Mouse (Mus musculus): ENCODE measurements at regions not wholly inside any gene's neighbourhood (a gene's known extent, or its start where the extent isn't known, plus 50 kb on each side); places are given as distances from the start of the nearest gene placed in this dataset.
A peak's percentile ranks its signal among the peaks of the same experiment; 100 is the strongest.

- no peak for TF ChIP-seq CTCF (conservative IDR thresholded peaks at IDR 0.05; ENCODE audit: insufficient read depth, insufficient read length, low read depth, low read length)
- no peak for TF ChIP-seq POLR2A (IDR thresholded peaks at IDR 0.05; ENCODE audit: low read depth, low read length)
- H3K4me3 ChIP-seq (ENCODE audit: insufficient read depth, low read depth, low read length) = no peak overlapping the region
- no peaks in the 10 kb centered on the region for H3K27me3 ChIP-seq (replicated peaks; ENCODE audit: control insufficient read depth, insufficient read depth, low read length)
- no peaks in the 10 kb centered on the region for H3K4me1 ChIP-seq (ENCODE audit: control insufficient read depth, insufficient read depth, low read length)
- H3K27ac ChIP-seq (ENCODE audit: insufficient read depth, low read depth, low read length) = peak overlapping the region; percentile 67
- DNase-seq = peak; percentile 64
- WGBS = 67% methylated on average over 4 of the region's 4 CpGs
- no peaks in the 10 kb centered on the region for H3K36me3 ChIP-seq (ENCODE audit: control insufficient read depth, insufficient read depth, low read length)
Measured at GRCm38 (mm10) chr1:138343451-138343850, 69.9 kb downstream of the Atp6v1g3 start.

- no peak for DNase-seq
- no peaks in the 10 kb centered on the region for H3K27me3 ChIP-seq (replicated peaks; ENCODE audit: control insufficient read depth, insufficient read depth, low read length)
Measured at GRCm38 (mm10) chr1:138344920-138345319, 71.4 kb downstream of the Atp6v1g3 start.

GRCm38 (mm10) chr1:138345992-138346391 lies 72.5 kb downstream of the Atp6v1g3 start:
- no peak for DNase-seq
- Histone ChIP-seq H3K27ac (ENCODE audit: insufficient read depth, low read depth, low read length) (no peak overlapping the region), H3K4me1 (ENCODE audit: control insufficient read depth, insufficient read depth, low read length) (no peaks in the 10 kb centered on the region), H3K4me3 (ENCODE audit: insufficient read depth, low read depth, low read length) (no peak overlapping the region), H3K27me3 (replicated peaks; ENCODE audit: control insufficient read depth, insufficient read depth, low read length) (no peaks in the 10 kb centered on the region), H3K36me3 (ENCODE audit: control insufficient read depth, insufficient read depth, low read length) (no peaks in the 10 kb centered on the region)
- TF ChIP-seq CTCF (conservative IDR thresholded peaks at IDR 0.05; ENCODE audit: insufficient read depth, insufficient read length, low read depth, low read length) (no peak), POLR2A (IDR thresholded peaks at IDR 0.05; ENCODE audit: low read depth, low read length) (no peak)
- WGBS = 41% methylated on average over 10 of the region's 10 CpGs

More at GRCm38 (mm10) chr1:138344920-138345319, 71.4 kb downstream of the Atp6v1g3 start:
- no peaks in the 10 kb centered on the region for H3K4me1 ChIP-seq (ENCODE audit: control insufficient read depth, insufficient read depth, low read length)
- H3K36me3 ChIP-seq (ENCODE audit: control insufficient read depth, insufficient read depth, low read length) = no peaks in the 10 kb centered on the region
- no peak overlapping the region for H3K27ac ChIP-seq (ENCODE audit: insufficient read depth, low read depth, low read length)
- H3K4me3 ChIP-seq (ENCODE audit: insufficient read depth, low read depth, low read length) = no peak overlapping the region
- TF ChIP-seq CTCF (conservative IDR thresholded peaks at IDR 0.05; ENCODE audit: insufficient read depth, insufficient read length, low read depth, low read length) = no peak
- no peak for TF ChIP-seq POLR2A (IDR thresholded peaks at IDR 0.05; ENCODE audit: low read depth, low read length)
- 85% methylated on average over 4 of the region's 4 CpGs for WGBS

GRCm38 (mm10) chr1:138346904-138347303 lies 73.4 kb downstream of the Atp6v1g3 start:
- peak overlapping the region; percentile 66; the same call in 1 of the 2 replicates for H3K27ac ChIP-seq (ENCODE audit: insufficient read depth, low read depth, low read length)
- H3K4me1 ChIP-seq (ENCODE audit: control insufficient read depth, insufficient read depth, low read length) = no peaks in the 10 kb centered on the region
- WGBS = 49% methylated on average over 5 of the region's 5 CpGs
- H3K4me3 ChIP-seq (ENCODE audit: insufficient read depth, low read depth, low read length) = no peak overlapping the region
- H3K36me3 ChIP-seq (ENCODE audit: control insufficient read depth, insufficient read depth, low read length) = no peaks in the 10 kb centered on the region
- H3K27me3 ChIP-seq (replicated peaks; ENCODE audit: control insufficient read depth, insufficient read depth, low read length) = no peaks in the 10 kb centered on the region
- TF ChIP-seq CTCF (conservative IDR thresholded peaks at IDR 0.05; ENCODE audit: insufficient read depth, insufficient read length, low read depth, low read length) = no peak
- no peak for TF ChIP-seq POLR2A (IDR thresholded peaks at IDR 0.05; ENCODE audit: low read depth, low read length)
- peak; percentile 66 for DNase-seq

GRCm38 (mm10) chr1:138348447-138348846 lies 74.9 kb downstream of the Atp6v1g3 start:
- no peak overlapping the region for H3K4me3 ChIP-seq (ENCODE audit: insufficient read depth, low read depth, low read length)
- no peak overlapping the region for H3K27ac ChIP-seq (ENCODE audit: insufficient read depth, low read depth, low read length)
- TF ChIP-seq CTCF (conservative IDR thresholded peaks at IDR 0.05; ENCODE audit: insufficient read depth, insufficient read length, low read depth, low read length) = no peak
- DNase-seq = peak; percentile 10
- H3K27me3 ChIP-seq (replicated peaks; ENCODE audit: control insufficient read depth, insufficient read depth, low read length) = no peaks in the 10 kb centered on the region
- WGBS = 53% methylated on average over 6 of the region's 6 CpGs
- no peaks in the 10 kb centered on the region for H3K36me3 ChIP-seq (ENCODE audit: control insufficient read depth, insufficient read depth, low read length)
- no peaks in the 10 kb centered on the region for H3K4me1 ChIP-seq (ENCODE audit: control insufficient read depth, insufficient read depth, low read length)

- no peak for TF ChIP-seq POLR2A (IDR thresholded peaks at IDR 0.05; ENCODE audit: low read depth, low read length)
- no peak for TF ChIP-seq CTCF (conservative IDR thresholded peaks at IDR 0.05; ENCODE audit: insufficient read depth, insufficient read length, low read depth, low read length)
- Histone ChIP-seq H3K27me3 (replicated peaks; ENCODE audit: control insufficient read depth, insufficient read depth, low read length) (no peaks in the 10 kb centered on the region), H3K36me3 (ENCODE audit: control insufficient read depth, insufficient read depth, low read length) (no peaks in the 10 kb centered on the region), H3K4me1 (ENCODE audit: control insufficient read depth, insufficient read depth, low read length) (no peaks in the 10 kb centered on the region), H3K27ac (ENCODE audit: insufficient read depth, low read depth, low read length) (no peak overlapping the region), H3K4me3 (ENCODE audit: insufficient read depth, low read depth, low read length) (no peak overlapping the region)
- no peak for DNase-seq
- 86% methylated on average over 2 of the region's 2 CpGs for WGBS
Measured at GRCm38 (mm10) chr1:138349099-138349498, 75.6 kb downstream of the Atp6v1g3 start.

- H3K36me3 ChIP-seq (ENCODE audit: control insufficient read depth, insufficient read depth, low read length) = no peaks in the 10 kb centered on the region
- DNase-seq = no peak
- H3K4me1 ChIP-seq (ENCODE audit: control insufficient read depth, insufficient read depth, low read length) = no peaks in the 10 kb centered on the region
- H3K4me3 ChIP-seq (ENCODE audit: insufficient read depth, low read depth, low read length) = no peak overlapping the region
- no peaks in the 10 kb centered on the region for H3K27me3 ChIP-seq (replicated peaks; ENCODE audit: control insufficient read depth, insufficient read depth, low read length)
- 37% methylated on average over 1 of the region's 1 CpGs for WGBS
- TF ChIP-seq POLR2A (IDR thresholded peaks at IDR 0.05; ENCODE audit: low read depth, low read length) = no peak
- TF ChIP-seq CTCF (conservative IDR thresholded peaks at IDR 0.05; ENCODE audit: insufficient read depth, insufficient read length, low read depth, low read length) = no peak
- no peak overlapping the region for H3K27ac ChIP-seq (ENCODE audit: insufficient read depth, low read depth, low read length)
Measured at GRCm38 (mm10) chr1:138356407-138356806, 82.9 kb downstream of the Atp6v1g3 start.

Measured in kidney, adult 2 months (tissue).